Mouse (Mus musculus): ENCODE measurements around the gene Cpeb2. TPM values are rescaled to one million over a fixed set of nuclear protein-coding genes. Genes with fewer than 3 reads are reported as not detected.

Cpeb2 gene
- total and polyA plus RNA-seq, 3 experiments = 0.25 to 1.0 (median 0.52) TPM

DNA sequence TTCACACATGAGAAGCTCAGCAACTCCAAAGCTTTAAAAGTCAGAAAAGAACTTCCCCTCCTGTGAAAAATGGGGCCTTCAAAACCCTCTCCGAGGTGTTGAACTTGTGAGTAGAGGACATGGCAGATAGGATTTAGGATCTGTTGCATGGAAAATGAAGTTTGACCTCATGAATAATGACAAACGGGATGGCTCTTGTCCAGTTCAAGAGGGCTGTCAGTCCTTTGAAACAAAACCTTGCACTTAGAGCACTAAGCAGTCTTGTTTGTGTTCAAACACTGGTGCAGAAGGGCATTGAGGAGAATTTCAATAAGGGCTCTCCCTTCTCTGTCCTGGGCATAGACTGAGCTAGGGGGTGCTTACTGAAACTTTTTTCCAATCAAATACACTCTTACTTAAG lies 1.9 kb upstream of the Cpeb2 start:
- in situ Hi-C loops (cut with MboI; ENCODE audit: low pct_ligation_motif_present, low pct_unique_long_range_greater_than_20kb, low sequenced_read_pairs) = loop anchor here (25.0 kb wide), 1 partner anchor 131 kb away; no protein-coding TSS in a partner anchor

DNA sequence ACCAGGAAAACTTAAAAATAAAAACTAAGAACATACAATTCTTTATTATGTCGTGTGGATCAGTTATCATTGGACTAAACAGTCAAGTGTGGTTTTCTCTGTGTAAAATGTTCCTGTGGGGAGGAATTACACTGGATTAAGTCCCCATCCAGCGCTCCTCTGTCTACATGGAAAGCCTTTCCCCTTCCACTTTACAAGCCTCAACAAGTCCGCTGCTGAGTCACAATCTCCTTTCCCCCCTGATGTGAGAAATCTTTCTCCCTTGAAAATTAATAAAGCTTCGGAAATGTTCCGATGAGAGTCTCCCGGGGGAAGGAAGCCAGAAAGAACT lies 856 bp upstream of the Cpeb2 start:
- no peak for TF ChIP-seq MAFK (IDR thresholded peaks at IDR 0.05; ENCODE audit: insufficient replicate concordance, low read length)
- no peak for TF ChIP-seq CTCF (conservative IDR thresholded peaks at IDR 0.05 in 1 of 2, IDR thresholded peaks at IDR 0.05 in 1 of 2; ENCODE audit: low read depth in 2 of 2, low read length in 2 of 2)
- peak; percentile 13; the same call in 1 of the 2 replicates for TF ChIP-seq EP300 (IDR thresholded peaks at IDR 0.05; ENCODE audit: low read length)
- TF ChIP-seq CHD1 (IDR thresholded peaks at IDR 0.05; ENCODE audit: low read depth, low read length) = peak; percentile 80; the same call in 1 of the 2 replicates
- DNase-seq (ENCODE audit: extremely low read depth) = no peak
- H3K9me3 ChIP-seq (replicated peaks; ENCODE audit: low read length) = no peaks in the 10 kb centered on the region
- in situ Hi-C loops (cut with MboI; ENCODE audit: low pct_ligation_motif_present, low pct_unique_long_range_greater_than_20kb, low sequenced_read_pairs) = loop anchor here (25.0 kb wide), 1 partner anchor 130 kb away; no protein-coding TSS in a partner anchor
- H3K36me3 ChIP-seq (replicated peaks in 1 of 2; ENCODE audit: control insufficient read depth in 1 of 2, insufficient read depth in 1 of 2, low read length in 1 of 2) = no peaks in the 10 kb centered on the region
- H3K4me1 ChIP-seq (ENCODE audit: control insufficient read depth in 1 of 2, insufficient read depth in 2 of 2) = peaks cover 0 to 16% of the 10 kb centered on the region in 2 experiments; a peak in 2 of 4 replicates
- H3K9ac ChIP-seq (ENCODE audit: insufficient read depth, low read depth) = peak overlapping the region; percentile 77
- H3K4me3 ChIP-seq (replicated peaks in 1 of 3; ENCODE audit: low read depth in 2 of 3, low read length in 2 of 3, poor library complexity in 1 of 3) = peak overlapping the region in 2 of 3 experiments; percentile 80 to 93
- peaks cover 4% of the 10 kb centered on the region for H3K27me3 ChIP-seq (replicated peaks)
- peak overlapping the region; percentile 63 for H3K4me2 ChIP-seq (ENCODE audit: insufficient read depth, low read depth, poor library complexity, severe bottlenecking)
- dilution Hi-C loops (cut with MboI; ENCODE audit: extremely low pct_ligation_motif_present, extremely low pct_unique_long_range_greater_than_20kb, low sequenced_read_pairs) = no loop called here
- H3K27ac ChIP-seq (ENCODE audit: insufficient read depth, low read depth) = no peak overlapping the region
- H3K79me2 ChIP-seq (replicated peaks; ENCODE audit: control insufficient read depth, extremely low read depth, insufficient read depth, poor library complexity, severe bottlenecking) = no peaks in the 10 kb centered on the region

More for the DNA sequence above, 1.9 kb upstream of the Cpeb2 start:
- H3K79me2 ChIP-seq (replicated peaks; ENCODE audit: control insufficient read depth, extremely low read depth, insufficient read depth, poor library complexity, severe bottlenecking) = no peaks in the 10 kb centered on the region
- no peak overlapping the region for H3K9ac ChIP-seq (ENCODE audit: insufficient read depth, low read depth)
- H3K27ac ChIP-seq (ENCODE audit: insufficient read depth, low read depth) = no peak overlapping the region
- dilution Hi-C loops (cut with MboI; ENCODE audit: extremely low pct_ligation_motif_present, extremely low pct_unique_long_range_greater_than_20kb, low sequenced_read_pairs) = no loop called here
- no peak overlapping the region for H3K4me2 ChIP-seq (ENCODE audit: insufficient read depth, low read depth, poor library complexity, severe bottlenecking)
- no peak for DNase-seq (ENCODE audit: extremely low read depth)
- H3K27me3 ChIP-seq (replicated peaks) = peaks cover 4% of the 10 kb centered on the region
- peaks cover 0 to 15% of the 10 kb centered on the region in 2 experiments; a peak in 2 of 4 replicates for H3K4me1 ChIP-seq (ENCODE audit: control insufficient read depth in 1 of 2, insufficient read depth in 2 of 2)
- H3K4me3 ChIP-seq (replicated peaks in 1 of 3; ENCODE audit: low read depth in 2 of 3, low read length in 2 of 3, poor library complexity in 1 of 3) = no peak overlapping the region
- TF ChIP-seq ZKSCAN1 (IDR thresholded peaks at IDR 0.05; ENCODE audit: borderline replicate concordance, low read depth, low read length) = no peak
- no peak for TF ChIP-seq UBTF (IDR thresholded peaks at IDR 0.05; ENCODE audit: low read depth, low read length)
- no peaks in the 10 kb centered on the region for H3K9me3 ChIP-seq (replicated peaks; ENCODE audit: low read length)
- H3K36me3 ChIP-seq (replicated peaks in 1 of 2; ENCODE audit: control insufficient read depth in 1 of 2, insufficient read depth in 1 of 2, low read length in 1 of 2) = no peaks in the 10 kb centered on the region

DNA sequence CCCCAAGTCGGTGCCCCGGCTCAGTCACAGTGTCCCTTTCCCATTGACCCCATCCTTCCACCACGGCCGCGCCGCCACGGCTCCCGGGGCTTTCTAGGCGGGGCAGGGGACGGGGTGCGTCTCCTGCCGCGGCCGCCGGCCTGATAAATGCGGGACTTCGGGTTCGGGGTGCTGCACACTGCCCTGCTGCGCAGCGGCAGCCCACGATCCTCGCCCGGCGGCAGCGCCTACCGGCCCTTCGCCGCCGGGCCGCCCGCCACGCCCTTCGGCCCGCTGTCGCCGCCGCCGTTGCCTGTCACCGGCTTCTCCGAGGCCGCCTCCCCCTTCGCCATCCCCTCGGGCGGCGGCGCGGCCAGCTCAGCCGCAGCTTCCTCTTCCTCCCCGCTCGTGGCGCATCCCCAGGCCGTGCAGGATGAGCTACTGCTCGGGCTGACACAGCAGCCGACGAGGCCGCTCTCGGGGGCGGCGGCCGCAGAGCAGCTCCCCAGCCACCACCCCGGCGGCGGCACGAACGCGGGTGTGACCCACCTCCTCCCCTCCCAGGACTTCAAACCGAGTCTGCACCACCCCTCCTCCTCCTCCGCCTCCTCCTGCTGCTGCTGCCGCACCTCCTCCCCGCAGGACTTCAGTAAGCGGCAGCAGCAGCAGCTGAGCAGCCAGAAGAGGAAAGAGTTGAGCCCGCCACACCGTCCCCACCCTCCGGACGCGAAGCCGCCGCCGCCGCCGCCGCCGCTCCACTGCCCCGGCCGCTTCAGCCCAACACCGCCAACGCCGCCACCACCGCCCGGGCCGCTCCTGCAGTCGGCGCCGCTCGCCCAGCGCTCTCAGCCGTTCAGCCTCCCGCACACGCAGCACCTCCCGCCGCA lies 579 bp downstream of the Cpeb2 start:
- TF ChIP-seq MYC (IDR thresholded peaks at IDR 0.05; ENCODE audit: low read depth, low read length) (no peak), CHD2 (IDR thresholded peaks at IDR 0.05; ENCODE audit: low read length) (0 out of 2 replicates have a peak, but pooled peaks have one; percentile 25), BHLHE40 (IDR thresholded peaks at IDR 0.05; ENCODE audit: low read depth, low read length) (peak; percentile 23; the same call in 1 of the 2 replicates), ELF1 (IDR thresholded peaks at IDR 0.05; ENCODE audit: low read depth, low read length) (peak; percentile 20; the same call in 1 of the 2 replicates), MAX (IDR thresholded peaks at IDR 0.05; ENCODE audit: low read length) (no peak), UBTF (IDR thresholded peaks at IDR 0.05; ENCODE audit: low read depth, low read length) (0 out of 2 replicates have a peak, but pooled peaks have one; percentile 95), SIN3A (IDR thresholded peaks at IDR 0.05; ENCODE audit: low read length) (peak; percentile 87), PAX5 (IDR thresholded peaks at IDR 0.05; ENCODE audit: low read length) (no peak), ZMIZ1 (IDR thresholded peaks at IDR 0.05; ENCODE audit: low read depth, low read length) (no peak; the same call in 1 of the 2 replicates), NRF1 (IDR thresholded peaks at IDR 0.05; ENCODE audit: low read depth, low read length) (0 out of 2 replicates have a peak, but pooled peaks have one; percentile 13), TBP (conservative IDR thresholded peaks at IDR 0.05; ENCODE audit: low read depth, low read length) (0 out of 2 replicates have a peak, but pooled peaks have one; percentile 5)
- peak overlapping the region; percentile 75 for H3K27ac ChIP-seq (ENCODE audit: insufficient read depth, low read depth)
- H3K36me3 ChIP-seq (replicated peaks in 1 of 2; ENCODE audit: control insufficient read depth in 1 of 2, insufficient read depth in 1 of 2, low read length in 1 of 2) = peaks cover 0 to 2% of the 10 kb centered on the region in 2 experiments
- peak overlapping the region; percentile 65; the same call in 1 of the 2 replicates for H3K4me2 ChIP-seq (ENCODE audit: insufficient read depth, low read depth, poor library complexity, severe bottlenecking)
- H3K79me2 ChIP-seq (replicated peaks; ENCODE audit: control insufficient read depth, extremely low read depth, insufficient read depth, poor library complexity, severe bottlenecking) = no peaks in the 10 kb centered on the region
- dilution Hi-C loops (cut with MboI; ENCODE audit: extremely low pct_ligation_motif_present, extremely low pct_unique_long_range_greater_than_20kb, low sequenced_read_pairs) (no loop called here), in situ Hi-C loops (cut with MboI; ENCODE audit: low pct_ligation_motif_present, low pct_unique_long_range_greater_than_20kb, low sequenced_read_pairs) (loop anchor here (25.0 kb wide), 1 partner anchor 129 kb away; no protein-coding TSS in a partner anchor)
- H3K4me1 ChIP-seq (ENCODE audit: control insufficient read depth in 1 of 2, insufficient read depth in 2 of 2) = peaks cover 0 to 16% of the 10 kb centered on the region in 2 experiments; a peak in 2 of 4 replicates
- peak overlapping the region; percentile 84 for H3K9ac ChIP-seq (ENCODE audit: insufficient read depth, low read depth)
- DNase-seq (ENCODE audit: extremely low read depth) = peak; percentile 57
- H3K4me3 ChIP-seq (replicated peaks in 1 of 3; ENCODE audit: low read depth in 2 of 3, low read length in 2 of 3, poor library complexity in 1 of 3) = peak overlapping the region; percentile 56 to 93 (median 80)
- H3K27me3 ChIP-seq (replicated peaks) = peaks cover 4% of the 10 kb centered on the region
- H3K9me3 ChIP-seq (replicated peaks; ENCODE audit: low read length) = no peaks in the 10 kb centered on the region
